Mouse (Mus musculus) small intestine, adult 2 months (tissue): Measurements from ENCODE around the gene Abcc12.

ENCODE experiments used
- CTCF ChIP-seq: fragments of 200-500 bp; IDR thresholded peaks from 2 replicates; pipeline ENCODE4 v1.5.1; 2012; ENCODE audit warnings: low read depth, mild to moderate bottlenecking, control low read depth, inconsistent platforms, low read length, moderate library complexity, mixed read lengths; ENCODE audit not compliant: insufficient replicate concordance, insufficient read length; ENCODE audit errors: extremely low read depth
- POLR2A ChIP-seq: fragments of 200-500 bp; IDR thresholded peaks from 2 replicates; pipeline ENCODE4 v1.6.1; 2012; ENCODE audit warnings: low read depth, mild to moderate bottlenecking, control low read depth, inconsistent platforms, low read length, moderate library complexity

- TF ChIP-seq CTCF, result no peak
- TF ChIP-seq POLR2A, result no peak
These were observed 24.2 kb upstream of the Abcc12 start for GRCm38 (mm10) chr8:86604676-86605075.
